Mouse (Mus musculus) erythroblast, embryonic 14.5 days (primary cell): ENCODE data around the gene B9d2.

Experiments used
- GATA1 ChIP-seq: IDR thresholded peaks from 2 replicates; pipeline ENCODE4 v1.6.1; 2012; ENCODE audit warnings: low read length, inconsistent platforms, mixed read lengths
- TAL1 ChIP-seq: IDR thresholded peaks from 3 replicates; pipeline ENCODE4 v1.6.1; 2012; ENCODE audit warnings: low read length, inconsistent platforms, mixed read lengths

DNA sequence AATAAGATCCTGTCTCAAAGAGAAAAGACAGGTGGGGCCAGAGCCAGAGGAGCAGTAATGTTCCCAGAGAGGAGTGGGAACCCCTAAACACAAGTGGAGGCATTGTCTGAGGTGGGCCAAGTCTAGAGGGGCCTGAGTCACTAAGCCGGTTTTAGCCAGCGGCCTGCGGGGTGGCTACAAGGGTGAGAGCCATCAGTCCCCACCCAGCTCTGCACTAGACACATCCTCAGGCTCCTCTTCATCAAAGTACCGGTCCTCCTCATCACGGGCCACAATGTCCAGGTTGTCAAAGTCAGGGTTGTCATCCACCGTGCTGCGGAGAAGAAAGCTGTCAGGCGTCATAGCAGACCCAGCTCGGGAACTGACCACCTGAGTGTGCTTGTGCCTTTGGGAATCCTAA, 32.2 kb downstream of the B9d2 start:
- TF ChIP-seq TAL1 (no peak), GATA1 (no peak)
